Mouse (Mus musculus): ENCODE measurements at regions not wholly inside any gene's neighbourhood (a gene's known extent, or its start where the extent isn't known, plus 50 kb on each side); places are given as distances from the start of the nearest gene placed in this dataset.
"Not testable (repeated sequence)": the region's sequence is repeated elsewhere in the genome, so short reads cannot be mapped to it uniquely, and the experiment has no call there.

GRCm38 (mm10) chr3:155662280-155662679 is 569.0 kb downstream of the Lrriq3 start:
- no peak for DNase-seq (ENCODE audit: extremely low spot score, low spot score)

GRCm38 (mm10) chr3:155672558-155672957 is 579.3 kb downstream of the Lrriq3 start:
- no peak for DNase-seq (ENCODE audit: extremely low spot score, low spot score)

- no peak for DNase-seq (ENCODE audit: extremely low spot score, low spot score)
Measured at GRCm38 (mm10) chr3:155680200-155680599, 587.0 kb downstream of the Lrriq3 start.

- no peak for DNase-seq (ENCODE audit: extremely low spot score, low spot score)
Measured at GRCm38 (mm10) chr3:155682921-155683813, 589.9 kb downstream of the Lrriq3 start.

- DNase-seq (ENCODE audit: extremely low spot score, low spot score), result no peak
Measured at GRCm38 (mm10) chr3:155688358-155688757, 595.1 kb downstream of the Lrriq3 start.

GRCm38 (mm10) chr3:155723011-155723510 is 629.8 kb downstream of the Lrriq3 start:
- no peak for DNase-seq (ENCODE audit: extremely low spot score, low spot score)

- no peak for DNase-seq (ENCODE audit: extremely low spot score, low spot score)
Measured at GRCm38 (mm10) chr3:155742421-155742820, 649.2 kb downstream of the Lrriq3 start.

- not testable (repeated sequence) for DNase-seq (ENCODE audit: extremely low spot score, low spot score)
Measured at GRCm38 (mm10) chr3:155746601-155747000, 653.4 kb downstream of the Lrriq3 start.

GRCm38 (mm10) chr3:155747511-155747910 is 654.3 kb downstream of the Lrriq3 start:
- DNase-seq (ENCODE audit: extremely low spot score, low spot score), result no peak

GRCm38 (mm10) chr3:155757285-155757684 is 664.1 kb downstream of the Lrriq3 start:
- no peak for DNase-seq (ENCODE audit: extremely low spot score, low spot score)

- DNase-seq (ENCODE audit: extremely low spot score, low spot score), result no peak
Measured at GRCm38 (mm10) chr3:155776019-155776418, 682.8 kb downstream of the Lrriq3 start.

GRCm38 (mm10) chr3:155777025-155777424 is 683.8 kb downstream of the Lrriq3 start:
- no peak for DNase-seq (ENCODE audit: extremely low spot score, low spot score)

- no peak for DNase-seq (ENCODE audit: extremely low spot score, low spot score)
Measured at GRCm38 (mm10) chr3:155815693-155816092, 722.5 kb downstream of the Lrriq3 start.

GRCm38 (mm10) chr3:155824863-155825262 is 731.6 kb downstream of the Lrriq3 start:
- no peak for DNase-seq (ENCODE audit: extremely low spot score, low spot score)

GRCm38 (mm10) chr3:155866286-155866685 is 695.3 kb upstream of the Negr1 start:
- no peak for DNase-seq (ENCODE audit: extremely low spot score, low spot score)

- no peak for DNase-seq (ENCODE audit: extremely low spot score, low spot score)
Measured at GRCm38 (mm10) chr3:155875696-155876095, 685.9 kb upstream of the Negr1 start.

GRCm38 (mm10) chr3:155878401-155878800 is 683.2 kb upstream of the Negr1 start:
- DNase-seq (ENCODE audit: extremely low spot score, low spot score), result no peak

- no peak for DNase-seq (ENCODE audit: extremely low spot score, low spot score)
Measured at GRCm38 (mm10) chr3:155880722-155881121, 680.9 kb upstream of the Negr1 start.

- DNase-seq (ENCODE audit: extremely low spot score, low spot score), result no peak
Measured at GRCm38 (mm10) chr3:155915981-155916380, 645.6 kb upstream of the Negr1 start.

GRCm38 (mm10) chr3:155942896-155943295 is 618.7 kb upstream of the Negr1 start:
- no peak for DNase-seq (ENCODE audit: extremely low spot score, low spot score)

GRCm38 (mm10) chr3:155944042-155944735 is 617.4 kb upstream of the Negr1 start:
- no peak for DNase-seq (ENCODE audit: extremely low spot score, low spot score)

GRCm38 (mm10) chr3:155945188-155945587 is 616.4 kb upstream of the Negr1 start:
- no peak for DNase-seq (ENCODE audit: extremely low spot score, low spot score)

All from neural tube, embryonic 10.5 days (tissue).